Mouse (Mus musculus) bone marrow, adult 2 months (tissue): ENCODE results near the gene Gimap8.

Experiments used
- CTCF ChIP-seq: fragments of 200-500 bp; IDR thresholded peaks from 2 replicates; pipeline ENCODE4 v1.5.1; 2011; ENCODE audit warnings: low read length, control low read depth; ENCODE audit not compliant: control insufficient read depth, insufficient read depth
- POLR2A ChIP-seq: fragments of 200-500 bp; IDR thresholded peaks from 2 replicates; pipeline ENCODE4 v1.6.1; 2011; ENCODE audit warnings: low read depth, mild to moderate bottlenecking, control low read depth, low read length, borderline replicate concordance; ENCODE audit not compliant: control insufficient read depth

GRCm38 (mm10) chr6:48609512-48609911 is 37.5 kb upstream of the Gimap8 start:
- TF ChIP-seq CTCF, result no peak
- TF ChIP-seq POLR2A, result no peak
